ENCODE assay signal across 24 mouse cellular contexts in the genomic region with DNA sequence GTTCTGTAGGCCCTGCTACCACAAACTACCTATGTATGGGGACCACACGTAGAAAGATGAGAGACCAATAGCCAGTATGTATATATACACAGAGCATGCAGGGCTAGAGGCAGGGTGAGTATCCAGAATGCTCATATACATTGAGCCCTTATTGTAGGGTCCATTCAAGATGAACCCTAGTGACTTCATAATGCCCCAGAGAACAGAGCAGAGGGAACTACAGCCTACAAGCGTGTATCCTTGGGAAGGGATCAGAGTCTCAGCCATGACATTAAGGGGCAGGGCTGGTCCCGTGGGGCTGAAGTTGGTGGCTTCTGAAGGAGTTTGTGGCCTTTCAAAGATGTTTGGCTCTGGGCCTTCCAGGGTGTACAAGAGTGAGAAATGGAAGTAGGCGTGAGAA. TPM values are rescaled to one million over a fixed set of nuclear protein-coding genes. Genes with fewer than 3 reads are reported as not detected.
"Had no signal": no experiment of that assay in that cellular context is flagged by ENCODE, and none has a peak within 500 bp of the region (broad histone marks: within the 10 kb centered on the region; RNA-seq: fewer than 3 reads in every experiment).

No protein-coding gene starts in this region.

- H3K4me2 ChIP-seq: neural tube, embryonic 12.5 days; neural tube, embryonic 13.5 days; neural tube, embryonic 15.5 days; stomach, embryonic 15.5 days had no signal

- H3K9me3 ChIP-seq: neural tube, embryonic 12.5 days; neural tube, embryonic 13.5 days; neural tube, embryonic 15.5 days; stomach, embryonic 15.5 days had no signal

- H3K4me1 ChIP-seq: neural tube, embryonic 12.5 days; neural tube, embryonic 13.5 days; neural tube, embryonic 15.5 days had no signal

- H3K27me3 ChIP-seq: neural tube, embryonic 12.5 days; neural tube, embryonic 13.5 days; neural tube, embryonic 15.5 days; stomach, embryonic 15.5 days had no signal

- H3K27ac ChIP-seq: neural tube, embryonic 12.5 days; neural tube, embryonic 13.5 days; neural tube, embryonic 15.5 days; stomach, embryonic 15.5 days; stomach, postnatal 0 days had no signal

- H3K36me3 ChIP-seq: neural tube, embryonic 15.5 days had no signal

- DNase-seq: retina, postnatal 1 day; right cerebral cortex, adult 18-20 months; right cerebral cortex, postnatal 14 days; right cerebral cortex, postnatal 25 days; right cerebral cortex, postnatal 4 days; spleen, adult 18-20 months; thymus, adult 18-20 months; thymus, adult 2 months; thymus, postnatal 14 days; thymus, postnatal 25 days; thymus, postnatal 36 days; thymus, postnatal 4 days had no signal

- H3K9ac ChIP-seq: neural tube, embryonic 12.5 days; neural tube, embryonic 13.5 days; neural tube, embryonic 15.5 days; stomach, embryonic 15.5 days had no signal

- H3K4me3 ChIP-seq: neural tube, embryonic 12.5 days; neural tube, embryonic 13.5 days; neural tube, embryonic 15.5 days; stomach, embryonic 15.5 days had no signal

RNA-seq across cellular contexts. Expression of gene Trcg1, which starts 13.7 kb away (rescaled TPM):
- polyA plus RNA-seq: neural tube, embryonic 12.5 days; neural tube, embryonic 13.5 days; neural tube, embryonic 14.5 days; neural tube, embryonic 15.5 days; small intestine, adult 2 months; spleen, adult 2 months; stomach, embryonic 14.5 days; stomach, embryonic 16.5 days; stomach, postnatal 0 days; thymus, postnatal 0 days; urinary bladder, adult 2 months had no signal
